Mouse (Mus musculus) kidney, adult 2 months (tissue): ENCODE results near the gene Sesn1.

Experiments
- CTCF ChIP-seq: fragments of 200-500 bp; conservative IDR thresholded peaks from 2 replicates; pipeline ENCODE4 v1.5.1; 2011; ENCODE audit warnings: low read depth, mild to moderate bottlenecking, control low read depth, low read length, moderate library complexity, mixed read lengths; ENCODE audit not compliant: insufficient read depth, insufficient read length
- POLR2A ChIP-seq: fragments of 200-500 bp; IDR thresholded peaks from one replicate; pipeline ENCODE4 v1.6.1; 2011; ENCODE audit warnings: low read depth, low read length, control low read depth

- no peak for TF ChIP-seq CTCF
- no peak for TF ChIP-seq POLR2A
Observed at GRCm38 (mm10) chr10:41878344-41878743, 68.6 kb downstream of the Sesn1 start.
